Mouse (Mus musculus): ENCODE results near the gene Pink1. TPM values are rescaled to one million over a fixed set of nuclear protein-coding genes. Genes with fewer than 3 reads are reported as not detected.

Gene Pink1
- total and polyA plus RNA-seq, 2 experiments from 2014 or later, result 143 to 288 TPM

DNA sequence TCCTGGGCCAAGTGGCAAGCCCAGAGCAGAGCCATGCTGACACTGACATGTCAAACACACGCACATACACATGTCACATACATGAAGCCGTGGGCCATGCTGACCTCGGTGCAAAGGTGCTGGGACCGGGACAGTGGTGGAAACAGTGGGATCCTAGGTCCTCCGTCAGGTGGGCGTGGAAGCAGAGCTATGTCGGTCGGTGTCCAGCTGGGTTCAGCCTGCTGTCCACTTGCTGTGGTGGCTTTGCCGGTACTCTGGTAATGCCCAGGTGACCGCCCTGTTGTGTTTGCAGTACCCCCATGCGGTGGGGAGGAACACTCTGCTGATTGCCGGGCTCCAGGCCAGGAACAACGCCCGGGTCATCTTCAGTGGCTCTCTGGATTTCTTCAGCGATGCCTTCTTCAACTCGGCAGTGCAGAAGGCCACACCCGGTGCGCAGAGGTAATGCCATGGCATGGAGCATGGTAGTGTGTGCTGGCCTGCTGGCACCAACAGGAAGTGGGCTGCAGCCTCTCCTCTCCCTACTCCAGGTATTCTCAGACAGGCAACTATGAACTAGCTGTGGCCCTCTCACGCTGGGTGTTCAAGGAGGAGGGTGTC, 15.7 kb downstream of the Pink1 start:
- Histone ChIP-seq H3K4me3 (ENCODE audit: low read length) (no peak overlapping the region), H3K27ac (no peak overlapping the region), H3K4me1 (ENCODE audit: insufficient read depth, low read length) (peaks cover 6% of the 10 kb centered on the region), H3K36me3 (ENCODE audit: insufficient read depth, low read length) (peaks cover 40% of the 10 kb centered on the region), H3K27me3 (ENCODE audit: insufficient read depth, low read length) (no peaks in the 10 kb centered on the region), H3K9ac (replicated peaks; ENCODE audit: low read length) (no peak overlapping the region), H3K4me2 (ENCODE audit: low read depth, low read length) (no peak overlapping the region), H3K9me3 (ENCODE audit: low read length) (no peaks in the 10 kb centered on the region)
- WGBS, result 94% methylated on average over 19 of the region's 19 CpGs
- DNase-seq (ENCODE audit: low spot score), result no peak
- no peak for ATAC-seq
- no peak for TF ChIP-seq CTCF (IDR thresholded peaks at IDR 0.05; ENCODE audit: low read depth)

DNA sequence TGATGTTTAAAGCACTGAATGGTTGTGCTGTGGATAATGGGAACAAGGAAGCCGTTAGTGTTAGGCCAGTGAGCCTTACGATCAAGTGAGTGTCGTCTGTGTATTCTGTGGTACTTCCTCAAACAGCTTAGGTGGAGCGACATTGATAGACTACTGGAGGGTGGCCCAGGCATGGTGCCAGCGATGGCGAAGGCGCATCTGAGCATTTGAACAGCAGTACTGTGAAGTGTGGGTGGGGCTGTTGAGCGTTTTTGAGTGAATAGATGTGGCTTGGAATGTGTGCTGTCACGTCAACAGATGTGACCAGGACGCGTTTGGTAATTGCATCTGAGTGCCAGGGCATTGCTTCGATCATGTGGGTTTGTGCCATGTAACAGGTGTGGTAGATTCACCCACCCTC, 18.4 kb downstream of the Pink1 start:
- Histone ChIP-seq H3K9me3 (ENCODE audit: low read length) (no peaks in the 10 kb centered on the region), H3K36me3 (ENCODE audit: insufficient read depth, low read length) (peaks cover 21% of the 10 kb centered on the region), H3K4me3 (ENCODE audit: low read length) (no peak overlapping the region), H3K27me3 (ENCODE audit: insufficient read depth, low read length) (no peaks in the 10 kb centered on the region), H3K9ac (replicated peaks; ENCODE audit: low read length) (no peak overlapping the region), H3K4me2 (ENCODE audit: low read depth, low read length) (no peak overlapping the region), H3K27ac (no peak overlapping the region), H3K4me1 (ENCODE audit: insufficient read depth, low read length) (peaks cover 10% of the 10 kb centered on the region)
- no peak for ATAC-seq
- DNase-seq (ENCODE audit: low spot score), result no peak
- WGBS, result 86% methylated on average over 12 of the region's 12 CpGs
- TF ChIP-seq CTCF (IDR thresholded peaks at IDR 0.05; ENCODE audit: low read depth), result no peak

DNA sequence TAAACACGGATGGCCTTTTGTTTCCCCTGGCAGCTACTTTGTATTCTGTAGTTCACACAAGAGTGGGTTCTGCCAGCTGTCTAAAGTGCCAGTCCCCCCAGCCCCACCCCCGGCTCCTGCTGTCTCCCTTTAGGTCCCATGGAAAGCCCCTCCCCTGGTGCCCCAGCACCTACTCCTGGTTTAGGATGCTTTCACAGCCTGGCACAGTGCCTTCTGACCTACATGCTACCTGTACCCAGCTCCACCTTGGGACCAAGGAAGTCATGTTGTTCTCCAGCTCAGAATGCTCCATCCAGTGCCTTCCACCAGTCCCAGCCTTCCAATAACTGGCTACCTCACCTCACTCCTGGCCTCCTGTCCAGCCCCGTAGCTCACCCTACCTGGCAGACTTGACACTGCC, 19.1 kb downstream of the Pink1 start:
- H3K4me1 ChIP-seq (ENCODE audit: insufficient read depth, low read length), result peaks cover 10% of the 10 kb centered on the region
- no peaks in the 10 kb centered on the region for H3K27me3 ChIP-seq (ENCODE audit: insufficient read depth, low read length)
- ATAC-seq, result no peak
- no peak overlapping the region for H3K9ac ChIP-seq (replicated peaks; ENCODE audit: low read length)
- no peak overlapping the region for H3K27ac ChIP-seq
- DNase-seq (ENCODE audit: low spot score), result no peak
- no peaks in the 10 kb centered on the region for H3K9me3 ChIP-seq (ENCODE audit: low read length)
- H3K4me2 ChIP-seq (ENCODE audit: low read depth, low read length), result no peak overlapping the region
- TF ChIP-seq CTCF (IDR thresholded peaks at IDR 0.05; ENCODE audit: low read depth), result no peak
- peaks cover 16% of the 10 kb centered on the region for H3K36me3 ChIP-seq (ENCODE audit: insufficient read depth, low read length)
- H3K4me3 ChIP-seq (ENCODE audit: low read length), result no peak overlapping the region
- WGBS, result 76% methylated on average over 3 of the region's 3 CpGs

- Histone ChIP-seq H3K9ac (replicated peaks; ENCODE audit: low read length) (peak within 1 kb of the TSS; percentile 85), H3K27me3 (ENCODE audit: insufficient read depth, low read length) (no peaks in the 10 kb centered on the region), H3K4me1 (ENCODE audit: insufficient read depth, low read length) (peaks cover 10% of the 10 kb centered on the region), H3K4me2 (ENCODE audit: low read depth, low read length) (peak within 1 kb of the TSS; percentile 93), H3K9me3 (ENCODE audit: low read length) (no peaks in the 10 kb centered on the region), H3K27ac (peak within 1 kb of the TSS; percentile 83), H3K36me3 (ENCODE audit: insufficient read depth, low read length) (0 out of 2 replicates have a peak, but pooled peaks cover 5% of the 10 kb centered on the region), H3K4me3 (ENCODE audit: low read length) (peak within 1 kb of the TSS; percentile 99)
- ATAC-seq (peak; percentile 98), DNase-seq (ENCODE audit: low spot score) (peak; percentile 100)
- under 1% methylated on average over 56 of the region's 64 CpGs for WGBS
- no peak for TF ChIP-seq CTCF (IDR thresholded peaks at IDR 0.05; ENCODE audit: low read depth)
These were observed 21.6 kb downstream of the Pink1 start, which contains the start of gene Ddost for GRCm38 (mm10) chr4:138304340-138305104. Gene Ddost, plus strand, starts transcription at chr4:138304730.

DNA sequence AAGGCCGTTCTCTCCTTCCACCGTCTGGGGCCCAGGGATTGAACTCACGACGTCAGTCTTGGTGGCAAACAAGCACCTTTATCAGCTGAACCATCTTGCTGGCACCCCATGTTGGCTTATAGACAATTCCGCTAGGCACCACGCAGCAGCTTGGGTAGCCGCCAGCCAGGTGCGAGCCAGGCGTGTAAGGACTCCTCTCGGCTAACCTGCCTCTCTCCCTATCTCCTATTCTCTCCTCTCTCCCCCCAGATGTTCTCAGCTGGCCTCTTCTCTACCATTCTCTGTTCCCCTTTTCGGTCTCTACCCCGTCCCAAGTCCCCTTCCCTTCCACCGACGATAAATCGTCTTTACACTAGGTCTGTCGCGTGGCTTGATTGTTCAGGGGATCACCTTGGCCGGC, 22.4 kb downstream of the Pink1 start:
- WGBS, result 13% methylated on average over 18 of the region's 18 CpGs
- peak overlapping the region; percentile 65 for H3K9ac ChIP-seq (replicated peaks; ENCODE audit: low read length)
- H3K36me3 ChIP-seq (ENCODE audit: insufficient read depth, low read length), result 0 out of 2 replicates have a peak, but pooled peaks cover under 1% of the 10 kb centered on the region
- ATAC-seq (no peak), DNase-seq (ENCODE audit: low spot score) (no peak)
- TF ChIP-seq CTCF (IDR thresholded peaks at IDR 0.05; ENCODE audit: low read depth), result no peak
- H3K4me2 ChIP-seq (ENCODE audit: low read depth, low read length), result peak overlapping the region; percentile 93
- no peaks in the 10 kb centered on the region for H3K9me3 ChIP-seq (ENCODE audit: low read length)
- H3K4me3 ChIP-seq (ENCODE audit: low read length), result peak overlapping the region; percentile 99
- peak overlapping the region; percentile 67 for H3K27ac ChIP-seq
- peaks cover 10% of the 10 kb centered on the region for H3K4me1 ChIP-seq (ENCODE audit: insufficient read depth, low read length)
- H3K27me3 ChIP-seq (ENCODE audit: insufficient read depth, low read length), result no peaks in the 10 kb centered on the region

GRCm38 (mm10) chr4:138303011-138303410, 23.1 kb downstream of the Pink1 start:
- Histone ChIP-seq H3K36me3 (ENCODE audit: insufficient read depth, low read length) (no peaks in the 10 kb centered on the region), H3K4me1 (ENCODE audit: insufficient read depth, low read length) (peaks cover 10% of the 10 kb centered on the region), H3K4me3 (ENCODE audit: low read length) (no peak overlapping the region), H3K27ac (no peak overlapping the region), H3K27me3 (ENCODE audit: insufficient read depth, low read length) (no peaks in the 10 kb centered on the region), H3K4me2 (ENCODE audit: low read depth, low read length) (no peak overlapping the region), H3K9ac (replicated peaks; ENCODE audit: low read length) (no peak overlapping the region), H3K9me3 (ENCODE audit: low read length) (no peaks in the 10 kb centered on the region)
- DNase-seq (ENCODE audit: low spot score) (no peak), ATAC-seq (no peak)
- no peak for TF ChIP-seq CTCF (IDR thresholded peaks at IDR 0.05; ENCODE audit: low read depth)
- WGBS, result 100% methylated on average over 3 of the region's 3 CpGs

Data from hindbrain, postnatal 0 days (tissue).